In genomic region chr5:110808821-110809666, GRCm38 (mm10) we compare ENCODE assay signal across 8 mouse cellular contexts. TPM values are rescaled to one million over a fixed set of nuclear protein-coding genes. Genes with fewer than 3 reads are reported as not detected.
DNase-seq lines count a peak whose midpoint lies in the region; ATAC-seq and TF ChIP-seq lines count a peak whose summit lies in the region.

No protein-coding gene starts in this region.

- peak overlapping the region; percentile 99 for H3K4me2 ChIP-seq in forebrain, embryonic 12.5 days
- peak overlapping the region; percentile 95 for H3K4me2 ChIP-seq in hindbrain, postnatal 0 days (ENCODE audit: low read depth, low read length)
- peak overlapping the region; percentile 88 for H3K4me2 ChIP-seq in liver, embryonic 15.5 days
- peak overlapping the region; percentile 98 for H3K4me2 ChIP-seq in neural tube, embryonic 15.5 days

- H3K9me3 ChIP-seq in forebrain, embryonic 12.5 days = no peaks in the 10 kb centered on the region
- H3K9me3 ChIP-seq in hindbrain, postnatal 0 days (ENCODE audit: low read length) = no peaks in the 10 kb centered on the region
- H3K9me3 ChIP-seq in liver, embryonic 15.5 days (replicated peaks) = no peaks in the 10 kb centered on the region
- no peaks in the 10 kb centered on the region for H3K9me3 ChIP-seq in neural tube, embryonic 15.5 days (replicated peaks)

- peaks cover 18% of the 10 kb centered on the region for H3K36me3 ChIP-seq in forebrain, embryonic 12.5 days (replicated peaks)
- no peaks in the 10 kb centered on the region for H3K36me3 ChIP-seq in hindbrain, postnatal 0 days (ENCODE audit: insufficient read depth, low read length)
- H3K36me3 ChIP-seq in liver, embryonic 15.5 days (replicated peaks) = peaks cover 32% of the 10 kb centered on the region
- peaks cover 6% of the 10 kb centered on the region; the same call in 1 of the 2 replicates for H3K36me3 ChIP-seq in neural tube, embryonic 15.5 days

- 2% methylated on average over 27 of the region's 27 CpGs for WGBS in forebrain, embryonic 12.5 days
- WGBS in hindbrain, postnatal 0 days = 2% methylated on average over 27 of the region's 27 CpGs
- WGBS in liver, embryonic 15.5 days (ENCODE audit: insufficient replicate concordance) = 2% methylated on average over 27 of the region's 27 CpGs
- 1% methylated on average over 27 of the region's 27 CpGs for WGBS in neural tube, embryonic 15.5 days

- H3K4me1 ChIP-seq in bone marrow macrophage, adult 2 months (ENCODE audit: control insufficient read depth, insufficient read depth, low read length) = peaks cover 15% of the 10 kb centered on the region
- H3K4me1 ChIP-seq in forebrain, embryonic 12.5 days = peaks cover 39% of the 10 kb centered on the region
- H3K4me1 ChIP-seq in hindbrain, postnatal 0 days (ENCODE audit: insufficient read depth, low read length) = peaks cover 23% of the 10 kb centered on the region
- peaks cover 60% of the 10 kb centered on the region for H3K4me1 ChIP-seq in liver, embryonic 15.5 days (replicated peaks)
- peaks cover 51% of the 10 kb centered on the region for H3K4me1 ChIP-seq in neural tube, embryonic 15.5 days

- no peak for TF ChIP-seq CTCF in left cerebral cortex, adult 2 months (IDR thresholded peaks at IDR 0.05)
- no peak for TF ChIP-seq CTCF in bone marrow macrophage, adult 2 months (IDR thresholded peaks at IDR 0.05; ENCODE audit: low read depth, low read length)
- TF ChIP-seq CTCF in hindbrain, postnatal 0 days (IDR thresholded peaks at IDR 0.05; ENCODE audit: low read depth) = no peak

- H3K9ac ChIP-seq in forebrain, embryonic 12.5 days = peak overlapping the region; percentile 96
- peak overlapping the region; percentile 87 for H3K9ac ChIP-seq in hindbrain, postnatal 0 days (replicated peaks; ENCODE audit: low read length)
- H3K9ac ChIP-seq in liver, embryonic 15.5 days = peak overlapping the region; percentile 99
- H3K9ac ChIP-seq in neural tube, embryonic 15.5 days (replicated peaks) = peak overlapping the region; percentile 79

- no peak; the same call in none of the 2 replicates for ATAC-seq in forebrain, embryonic 12.5 days (ENCODE audit: low FRiP score)
- no peak for ATAC-seq in hindbrain, postnatal 0 days
- no peak for ATAC-seq in liver, embryonic 15.5 days (ENCODE audit: insufficient read depth)
- peak; percentile 6 for ATAC-seq in neural tube, embryonic 15.5 days (ENCODE audit: low FRiP score)

- H3K4me3 ChIP-seq in left cerebral cortex, adult 2 months = peak overlapping the region; percentile 79
- peak overlapping the region; percentile 90 for H3K4me3 ChIP-seq in bone marrow macrophage, adult 2 months (ENCODE audit: insufficient read depth, low read length)
- peak overlapping the region; percentile 85 for H3K4me3 ChIP-seq in forebrain, embryonic 12.5 days (replicated peaks)
- H3K4me3 ChIP-seq in hindbrain, postnatal 0 days (ENCODE audit: low read length) = peak overlapping the region; percentile 67
- H3K4me3 ChIP-seq in liver, embryonic 15.5 days (replicated peaks) = peak overlapping the region; percentile 96
- peak overlapping the region; percentile 82 for H3K4me3 ChIP-seq in neural tube, embryonic 15.5 days (replicated peaks)

- peak in 1 of 2 experiments; percentile 34 for DNase-seq in left cerebral cortex, adult 2 months (ENCODE audit: extremely low spot score in 1 of 2, low spot score in 2 of 2)
- DNase-seq in left cerebral cortex, adult 9 months (ENCODE audit: low spot score in 2 of 2) = no peak
- peak; percentile 16 for DNase-seq in hindbrain, postnatal 0 days (ENCODE audit: low spot score)
- no peak for DNase-seq in frontal cortex, postnatal 14 days (ENCODE audit: low spot score in 2 of 2)

- no peaks in the 10 kb centered on the region for H3K27me3 ChIP-seq in forebrain, embryonic 12.5 days
- H3K27me3 ChIP-seq in hindbrain, postnatal 0 days (ENCODE audit: insufficient read depth, low read length) = no peaks in the 10 kb centered on the region
- H3K27me3 ChIP-seq in liver, embryonic 15.5 days = no peaks in the 10 kb centered on the region
- H3K27me3 ChIP-seq in neural tube, embryonic 15.5 days (replicated peaks) = no peaks in the 10 kb centered on the region

- no peak for TF ChIP-seq POLR2A in bone marrow macrophage, adult 2 months (IDR thresholded peaks at IDR 0.05; ENCODE audit: borderline replicate concordance, low read depth, low read length)

- intact Hi-C loops in left cerebral cortex, adult 2 months (cut with DNase I) = loop anchor here (2.0 kb wide), 1 partner anchor 38 kb away; the partner anchor contains the start of gene Ep400

- peak overlapping the region; percentile 88 for H3K27ac ChIP-seq in left cerebral cortex, adult 2 months
- H3K27ac ChIP-seq in bone marrow macrophage, adult 2 months (ENCODE audit: insufficient read depth, low read depth, low read length) = peak overlapping the region; percentile 83
- peak overlapping the region; percentile 87 for H3K27ac ChIP-seq in forebrain, embryonic 12.5 days
- H3K27ac ChIP-seq in hindbrain, postnatal 0 days = peak overlapping the region; percentile 83
- peak overlapping the region; percentile 93 for H3K27ac ChIP-seq in liver, embryonic 15.5 days (replicated peaks)
- peak overlapping the region; percentile 81 for H3K27ac ChIP-seq in neural tube, embryonic 15.5 days (replicated peaks)

RNA-seq across cellular contexts. Expression of gene Ulk1, which starts 0.9 kb away (rescaled TPM):
- 10 to 100 TPM; 75.4 to 80.4 TPM for total RNA-seq in left cerebral cortex, adult 2 months (2021)
- polyA plus RNA-seq in bone marrow macrophage, adult 2 months (2012; ENCODE audit: insufficient read depth, insufficient read length, missing spikeins) = 46.3 and 55.4 TPM in 2 replicates
- 33.8 and 34.2 TPM in 2 replicates for polyA plus RNA-seq in forebrain, embryonic 12.5 days (2016; fragmentation: Nextera tagmentation; extraction: Ambion mirVana)
- 53.9 and 60.8 TPM in 2 replicates for total RNA-seq in hindbrain, postnatal 0 days (2014; rRNA removed)
- polyA plus RNA-seq in hindbrain, postnatal 0 days (2015; fragmentation: Nextera tagmentation; extraction: Ambion mirVana) = 13.9 and 16.3 TPM in 2 replicates
- 11.6 and 15.2 TPM in 2 replicates for polyA plus RNA-seq in liver, embryonic 15.5 days (2015; fragmentation: Nextera tagmentation; extraction: Ambion mirVana)
- polyA plus RNA-seq in neural tube, embryonic 15.5 days (2015; fragmentation: Nextera tagmentation; extraction: Ambion mirVana) = 24.3 and 27.0 TPM in 2 replicates

RNA-seq across cellular contexts. Expression of gene Pus1, which starts 28.6 kb away (rescaled TPM):
- total RNA-seq in left cerebral cortex, adult 2 months (2021) = 10 to 100 TPM; 21.9 to 24.0 TPM
- 11.4 and 12.7 TPM in 2 replicates for polyA plus RNA-seq in bone marrow macrophage, adult 2 months (2012; ENCODE audit: insufficient read depth, insufficient read length, missing spikeins)
- 28.8 and 30.1 TPM in 2 replicates for polyA plus RNA-seq in forebrain, embryonic 12.5 days (2016; fragmentation: Nextera tagmentation; extraction: Ambion mirVana)
- 14.1 and 15.0 TPM in 2 replicates for total RNA-seq in hindbrain, postnatal 0 days (2014; rRNA removed)
- 20.2 and 21.8 TPM in 2 replicates for polyA plus RNA-seq in hindbrain, postnatal 0 days (2015; fragmentation: Nextera tagmentation; extraction: Ambion mirVana)
- 28.9 and 33.2 TPM in 2 replicates for polyA plus RNA-seq in liver, embryonic 15.5 days (2015; fragmentation: Nextera tagmentation; extraction: Ambion mirVana)
- polyA plus RNA-seq in neural tube, embryonic 15.5 days (2015; fragmentation: Nextera tagmentation; extraction: Ambion mirVana) = 23.0 and 31.6 TPM in 2 replicates

RNA-seq across cellular contexts. Expression of gene Hscb, which starts 30.5 kb away (rescaled TPM):
- 10 to 100 TPM in 1 of 2 experiments, 1 to 10 TPM in 1; 7.9 to 10.4 TPM for total RNA-seq in left cerebral cortex, adult 2 months (2021)
- 58.7 and 84.4 TPM in 2 replicates for polyA plus RNA-seq in bone marrow macrophage, adult 2 months (2012; ENCODE audit: insufficient read depth, insufficient read length, missing spikeins)
- 19.4 and 20.6 TPM in 2 replicates for polyA plus RNA-seq in forebrain, embryonic 12.5 days (2016; fragmentation: Nextera tagmentation; extraction: Ambion mirVana)
- total RNA-seq in hindbrain, postnatal 0 days (2014; rRNA removed) = 10.0 and 10.5 TPM in 2 replicates
- 12.0 and 16.4 TPM in 2 replicates for polyA plus RNA-seq in hindbrain, postnatal 0 days (2015; fragmentation: Nextera tagmentation; extraction: Ambion mirVana)
- 51.9 and 60.4 TPM in 2 replicates for polyA plus RNA-seq in liver, embryonic 15.5 days (2015; fragmentation: Nextera tagmentation; extraction: Ambion mirVana)
- polyA plus RNA-seq in neural tube, embryonic 15.5 days (2015; fragmentation: Nextera tagmentation; extraction: Ambion mirVana) = 10.8 and 15.9 TPM in 2 replicates

RNA-seq across cellular contexts. Expression of gene Chek2, which starts 30.7 kb away (rescaled TPM):
- total RNA-seq in left cerebral cortex, adult 2 months (2021) = under 1 TPM; 0.59 to 0.91 TPM
- polyA plus RNA-seq in bone marrow macrophage, adult 2 months (2012; ENCODE audit: insufficient read depth, insufficient read length, missing spikeins) = 32.6 and 33.5 TPM in 2 replicates
- polyA plus RNA-seq in forebrain, embryonic 12.5 days (2016; fragmentation: Nextera tagmentation; extraction: Ambion mirVana) = 29.2 and 34.5 TPM in 2 replicates
- total RNA-seq in hindbrain, postnatal 0 days (2014; rRNA removed) = 5.5 and 5.6 TPM in 2 replicates
- polyA plus RNA-seq in hindbrain, postnatal 0 days (2015; fragmentation: Nextera tagmentation; extraction: Ambion mirVana) = 5.1 and 7.0 TPM in 2 replicates
- polyA plus RNA-seq in liver, embryonic 15.5 days (2015; fragmentation: Nextera tagmentation; extraction: Ambion mirVana) = 36.6 and 37.2 TPM in 2 replicates
- 6.0 and 13.2 TPM in 2 replicates for polyA plus RNA-seq in neural tube, embryonic 15.5 days (2015; fragmentation: Nextera tagmentation; extraction: Ambion mirVana)

RNA-seq across cellular contexts. Expression of gene Ep400, which starts 38.5 kb away (rescaled TPM):
- 100 to 1,000 TPM; 106 to 114 TPM for total RNA-seq in left cerebral cortex, adult 2 months (2021)
- polyA plus RNA-seq in bone marrow macrophage, adult 2 months (2012; ENCODE audit: insufficient read depth, insufficient read length, missing spikeins) = 27.9 and 31.5 TPM in 2 replicates
- 70.3 and 70.9 TPM in 2 replicates for polyA plus RNA-seq in forebrain, embryonic 12.5 days (2016; fragmentation: Nextera tagmentation; extraction: Ambion mirVana)
- 63.3 and 66.6 TPM in 2 replicates for total RNA-seq in hindbrain, postnatal 0 days (2014; rRNA removed)
- polyA plus RNA-seq in hindbrain, postnatal 0 days (2015; fragmentation: Nextera tagmentation; extraction: Ambion mirVana) = 28.8 and 35.0 TPM in 2 replicates
- 20.0 and 21.3 TPM in 2 replicates for polyA plus RNA-seq in liver, embryonic 15.5 days (2015; fragmentation: Nextera tagmentation; extraction: Ambion mirVana)
- 44.0 and 49.7 TPM in 2 replicates for polyA plus RNA-seq in neural tube, embryonic 15.5 days (2015; fragmentation: Nextera tagmentation; extraction: Ambion mirVana)
